Mouse (Mus musculus) G1E (cell line): ENCODE results near the gene Rom1. TPM values are rescaled to one million over a fixed set of nuclear protein-coding genes. Genes with fewer than 3 reads are reported as not detected.
"Not testable (repeated sequence)": the region's sequence is repeated elsewhere in the genome, so short reads cannot be mapped to it uniquely, and the experiment has no call there.

Source experiments
- ATAC-seq: 2 replicates; pipeline ENCODE4 v1.8.0; 2016; ENCODE audit warnings: mild to moderate bottlenecking; ENCODE audit not compliant: insufficient number of reproducible peaks, poor library complexity, low FRiP score, severe bottlenecking; ENCODE audit errors: extremely low read depth
- DNase-seq: peaks from one replicate; pipeline ENCODE4 v3.0.0; 2012; ENCODE audit warnings: low spot score
- H3K27me3 ChIP-seq: 2 replicates; pipeline ENCODE4 v1.6.1; 2012; ENCODE audit warnings: mild to moderate bottlenecking, low read length, inconsistent platforms; ENCODE audit not compliant: insufficient read depth
- H3K36me3 ChIP-seq: replicated peaks from 2 replicates; pipeline ENCODE3; 2012; ENCODE audit warnings: mild to moderate bottlenecking, inconsistent platforms
- H3K4me1 ChIP-seq: 2 replicates; pipeline ENCODE4 v1.6.1; 2012; ENCODE audit warnings: low read depth, low read length, inconsistent platforms, mixed read lengths; ENCODE audit not compliant: insufficient read depth
- H3K4me3 ChIP-seq: 2 replicates; pipeline ENCODE4 v1.5.1; 2012; ENCODE audit warnings: low read depth, mild to moderate bottlenecking, inconsistent platforms, low read length, moderate library complexity, mixed read lengths
- H3K9me3 ChIP-seq: replicated peaks from 2 replicates; pipeline ENCODE4 v1.6.1; 2012; ENCODE audit warnings: inconsistent platforms
- CTCF ChIP-seq: IDR thresholded peaks from 2 replicates; pipeline ENCODE4 v1.5.1; 2012; ENCODE audit warnings: low read depth, low read length, inconsistent platforms, mixed read lengths
- GATA1 ChIP-seq: IDR thresholded peaks from 2 replicates; pipeline ENCODE4 v1.6.1; 2012; ENCODE audit warnings: borderline replicate concordance, low read length, inconsistent platforms, mixed read lengths
- GATA2 ChIP-seq: IDR thresholded peaks from 2 replicates; pipeline ENCODE4 v1.6.1; 2012; ENCODE audit warnings: low read depth, low read length, inconsistent platforms, borderline replicate concordance
- POLR2AphosphoS5 ChIP-seq: IDR thresholded peaks from 2 replicates; pipeline ENCODE4 v1.6.1; 2012; ENCODE audit warnings: low read depth, low read length, inconsistent platforms; ENCODE audit not compliant: insufficient replicate concordance
- TAL1 ChIP-seq: conservative IDR thresholded peaks from 2 replicates; pipeline ENCODE4 v1.6.1; 2012; ENCODE audit warnings: low read depth, low read length, inconsistent platforms, mixed read lengths
- polyA plus RNA-seq: library from polyadenylated mRNA; stranded (reverse); fragments of >175 nt; gene quantifications from 2 replicates; pipeline ENCODE4 v1.2.3, GENCODE M21; 2012
- total RNA-seq, 2 experiments: library from RNA; stranded (forward) in 1 of 2; stranded (reverse) in 1 of 2; fragments of 200-1000 nt in 1 of 2; fragments of >200 nt in 1 of 2; fragmentation: Nextera tagmentation in 1 of 2; gene quantifications; 2 replicates each; pipeline ENCODE4 v1.2.3; 2014 to 2017

The Rom1 gene
- 1.1 TPM in 1 of 2 replicates, not detected in the other for total RNA-seq (2014; fragmentation: Nextera tagmentation)
- total RNA-seq (2017), result 5.4 and 6.0 TPM in 2 replicates
- polyA plus RNA-seq, result 14.2 and 16.0 TPM in 2 replicates

DNA sequence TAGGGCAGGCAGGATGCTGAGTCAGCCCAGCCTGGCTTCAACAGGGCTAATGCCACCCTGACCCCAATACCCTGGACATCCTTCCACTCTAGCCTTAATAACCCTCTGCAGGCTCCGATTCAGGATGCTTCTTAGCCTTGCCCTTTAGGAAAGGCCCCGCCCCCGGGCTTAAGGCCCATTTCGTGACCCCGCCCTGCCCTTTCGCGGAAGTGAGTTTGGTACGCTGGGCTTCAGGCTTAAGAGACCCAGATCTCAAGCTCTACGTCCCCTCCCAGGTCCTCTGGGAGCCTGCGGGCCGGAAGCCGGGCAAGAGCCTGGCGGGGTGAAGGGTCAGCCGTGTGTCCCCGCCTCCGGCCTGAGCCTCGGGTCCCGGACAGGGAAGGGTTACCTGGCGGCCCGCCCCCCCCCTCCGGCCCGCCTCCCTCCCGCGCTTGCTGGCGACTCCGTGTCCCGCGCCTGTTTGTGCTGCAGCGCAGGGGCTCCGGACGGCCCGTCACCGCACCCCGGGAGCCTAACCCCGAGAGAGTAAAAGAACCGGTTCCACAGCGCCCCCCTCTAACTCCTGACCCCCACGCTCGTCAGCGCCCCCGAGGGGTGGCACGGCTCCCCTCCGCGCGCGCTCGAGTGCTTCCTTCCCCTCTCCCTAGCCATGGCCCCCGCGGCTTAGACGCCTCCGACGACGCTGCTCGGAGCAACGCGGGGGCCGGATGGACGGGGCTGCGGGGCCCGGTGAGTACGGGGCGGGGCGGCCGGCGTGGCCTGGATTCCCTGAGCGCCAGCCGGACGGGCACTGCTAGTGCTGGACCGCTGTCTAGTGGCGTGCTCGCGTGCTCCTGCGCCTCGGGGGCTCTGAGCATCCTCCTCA lies at the start of gene Rom1, which contains the start of gene Eml3:
Gene Rom1, minus strand, starts transcription at position 133 of the 865 bp plus-strand sequence.
Gene Eml3, plus strand, starts transcription at position 329 of the 865 bp plus-strand sequence.
- no peaks in the 10 kb centered on the region for H3K27me3 ChIP-seq
- DNase-seq, result peak; percentile 87
- H3K36me3 ChIP-seq, result peaks cover 78% of the 10 kb centered on the region
- H3K9me3 ChIP-seq, result no peaks in the 10 kb centered on the region
- ATAC-seq, result peak; percentile 18; the same call in 1 of the 2 replicates
- peak within 1 kb of the TSS; percentile 90 for H3K4me3 ChIP-seq
- TF ChIP-seq TAL1, result no peak
- TF ChIP-seq POLR2AphosphoS5, result no peak
- TF ChIP-seq GATA2, result no peak
- no peak for TF ChIP-seq CTCF
- TF ChIP-seq GATA1, result no peak
- H3K4me1 ChIP-seq, result peaks cover 85% of the 10 kb centered on the region

DNA sequence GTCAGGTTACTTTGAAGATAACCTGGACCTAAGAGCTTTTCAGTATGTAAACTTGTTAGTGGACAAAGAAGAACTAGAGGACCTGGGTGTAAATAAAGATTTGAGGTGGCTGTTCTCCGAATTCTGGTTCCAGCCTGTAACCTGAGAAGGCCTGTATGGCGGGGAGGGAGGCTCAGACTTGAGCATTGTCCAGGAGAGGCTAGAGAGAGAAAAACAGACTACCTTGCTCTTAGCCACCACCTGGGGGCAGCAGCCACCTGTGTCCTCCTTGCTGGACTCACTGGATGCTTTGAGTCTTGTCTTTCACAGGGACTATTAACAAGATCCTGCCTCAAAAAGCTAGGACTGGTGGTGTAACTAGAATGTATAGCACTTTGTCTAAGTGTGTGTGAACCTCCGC lies 47.4 kb upstream of the Rom1 start:
- H3K36me3 ChIP-seq, result peaks cover 98% of the 10 kb centered on the region
- no peaks in the 10 kb centered on the region for H3K9me3 ChIP-seq
- no peak overlapping the region for H3K4me3 ChIP-seq
- peak; percentile 47; the same call in 1 of the 2 replicates for TF ChIP-seq CTCF
- TF ChIP-seq POLR2AphosphoS5, result no peak
- H3K27me3 ChIP-seq, result no peaks in the 10 kb centered on the region
- ATAC-seq, result no peak
- peaks cover 88% of the 10 kb centered on the region for H3K4me1 ChIP-seq
- DNase-seq, result no peak

DNA sequence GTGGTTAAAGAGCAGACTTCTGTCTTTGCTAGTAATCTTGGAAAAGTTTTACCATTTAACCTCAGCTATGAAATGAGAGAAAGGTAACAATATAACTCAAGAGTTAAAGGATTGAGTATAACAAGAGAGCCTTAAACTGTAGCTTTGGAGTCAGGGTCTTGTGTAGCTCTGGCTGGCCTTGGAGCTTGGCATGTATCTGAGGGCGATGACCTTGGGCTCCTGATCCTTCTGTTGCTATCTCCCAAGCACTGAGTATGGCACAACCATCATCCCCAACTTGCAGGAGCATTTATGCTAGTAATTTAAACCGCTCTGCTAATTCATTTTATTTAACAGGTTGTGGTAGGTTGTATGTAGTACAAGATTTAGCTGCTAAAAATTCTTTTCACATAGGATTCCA lies 46.3 kb upstream of the Rom1 start:
- TF ChIP-seq GATA1, result no peak
- TF ChIP-seq POLR2AphosphoS5, result no peak
- no peak for TF ChIP-seq GATA2
- no peak for TF ChIP-seq TAL1
- no peak for TF ChIP-seq CTCF
- H3K9me3 ChIP-seq, result no peaks in the 10 kb centered on the region
- H3K4me3 ChIP-seq, result no peak overlapping the region
- DNase-seq (no peak), ATAC-seq (no peak)
- no peaks in the 10 kb centered on the region for H3K27me3 ChIP-seq
- peaks cover 88% of the 10 kb centered on the region for H3K4me1 ChIP-seq
- peaks cover 99% of the 10 kb centered on the region for H3K36me3 ChIP-seq

DNA sequence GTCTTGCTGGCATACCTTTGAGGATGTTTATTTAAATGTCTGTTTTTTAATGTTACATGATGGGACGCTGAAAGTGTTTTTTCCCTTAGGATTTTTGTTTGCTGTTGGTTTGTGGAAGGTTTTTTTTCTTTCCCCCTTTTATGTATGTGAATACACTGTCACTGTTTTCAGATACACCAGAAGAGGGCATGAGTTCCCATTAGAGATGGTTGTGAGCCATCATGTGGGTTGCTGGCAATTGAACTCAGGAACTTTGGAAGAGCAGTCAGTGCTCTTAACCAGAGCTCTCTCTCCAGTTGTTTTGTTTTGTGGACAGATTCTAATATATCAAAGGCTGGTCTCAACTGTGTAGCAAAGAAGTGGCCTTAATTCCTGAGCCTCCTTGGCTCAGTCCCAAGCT lies 45.5 kb upstream of the Rom1 start:
- peak overlapping the region; percentile 13; the same call in 1 of the 2 replicates for H3K4me3 ChIP-seq
- peaks cover 99% of the 10 kb centered on the region for H3K36me3 ChIP-seq
- TF ChIP-seq GATA1, result no peak
- no peak for TF ChIP-seq GATA2
- no peak for TF ChIP-seq POLR2AphosphoS5
- no peak for TF ChIP-seq TAL1
- TF ChIP-seq CTCF, result no peak
- ATAC-seq (no peak), DNase-seq (no peak)
- H3K9me3 ChIP-seq, result no peaks in the 10 kb centered on the region
- peaks cover 88% of the 10 kb centered on the region for H3K4me1 ChIP-seq
- H3K27me3 ChIP-seq, result no peaks in the 10 kb centered on the region

DNA sequence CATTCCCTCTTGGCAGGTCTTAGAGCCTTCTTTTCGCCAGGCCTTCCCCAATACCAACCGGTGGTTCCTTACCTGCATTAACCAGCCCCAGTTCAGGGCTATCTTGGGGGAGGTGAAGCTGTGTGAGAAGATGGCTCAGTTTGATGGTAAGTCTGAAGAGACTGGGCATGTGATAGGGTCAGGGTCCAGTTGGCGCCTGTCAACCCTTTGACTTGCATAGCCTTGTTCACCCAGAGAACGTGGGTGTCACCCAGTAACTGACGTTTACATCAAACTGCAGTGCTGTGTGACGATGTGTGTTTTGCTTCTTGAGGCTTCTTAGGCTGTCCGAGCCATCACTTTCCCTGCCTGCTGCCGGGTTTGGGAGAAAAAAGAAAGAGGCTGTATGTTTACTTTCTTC lies 43.3 kb upstream of the Rom1 start:
- ATAC-seq, H3K27me3 ChIP-seq, H3K9me3 ChIP-seq, DNase-seq: not testable (repeated sequence)
- peaks cover 82% of the 10 kb centered on the region for H3K4me1 ChIP-seq
- peak overlapping the region; percentile 38; the same call in 1 of the 2 replicates for H3K4me3 ChIP-seq
- H3K36me3 ChIP-seq, result peaks cover 98% of the 10 kb centered on the region

DNA sequence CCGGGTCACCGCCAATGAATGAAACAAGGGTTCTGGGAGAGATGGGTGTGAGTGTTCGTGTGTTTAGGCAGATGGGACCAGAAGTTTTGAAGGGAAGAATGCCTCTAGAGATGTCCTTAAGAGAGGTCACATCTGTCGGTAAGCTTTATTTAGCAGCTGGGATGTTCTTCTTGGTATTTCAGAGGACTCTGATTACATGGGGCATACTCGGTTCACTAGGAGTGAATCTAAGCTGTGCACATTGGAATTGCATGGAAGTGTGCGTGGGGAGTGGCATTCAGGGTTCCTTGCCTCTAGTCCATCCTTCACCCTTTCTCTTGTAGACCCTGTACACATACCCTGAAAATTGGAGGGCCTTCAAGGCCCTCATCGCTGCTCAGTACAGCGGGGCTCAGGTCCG lies 38.7 kb upstream of the Rom1 start:
- ATAC-seq, result no peak
- H3K4me1 ChIP-seq, result peaks cover 69% of the 10 kb centered on the region
- peaks cover 91% of the 10 kb centered on the region for H3K36me3 ChIP-seq

More for the DNA sequence above, 38.7 kb upstream of the Rom1 start:
- H3K27me3 ChIP-seq, result no peaks in the 10 kb centered on the region
- peak overlapping the region; percentile 82 for H3K4me3 ChIP-seq
- H3K9me3 ChIP-seq, result no peaks in the 10 kb centered on the region
- no peak for DNase-seq
- no peak for TF ChIP-seq CTCF
- TF ChIP-seq GATA2, result no peak
- TF ChIP-seq POLR2AphosphoS5, result no peak
- TF ChIP-seq TAL1, result no peak
- TF ChIP-seq GATA1, result no peak
